In the genomic region with DNA sequence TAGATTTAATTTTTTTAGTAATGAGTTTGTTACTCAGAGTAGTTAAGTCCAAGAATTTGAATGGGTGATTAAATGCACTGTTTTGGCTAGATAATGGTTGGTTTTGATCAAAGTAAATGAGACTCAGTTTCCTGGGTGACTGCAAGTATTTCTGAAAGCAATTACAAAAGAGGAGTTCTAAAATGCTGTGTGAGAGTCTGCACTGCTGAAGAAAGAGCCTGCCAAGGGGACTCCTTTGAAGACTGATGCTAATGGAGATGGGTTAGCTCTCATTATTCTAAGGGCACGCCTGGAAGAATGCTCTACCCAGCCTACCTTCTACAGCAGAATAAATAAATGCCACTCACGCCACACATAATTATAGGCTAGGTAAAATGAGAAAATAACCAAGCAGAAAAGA, we compare ENCODE assay signal across 16 mouse cellular contexts.
DNase-seq lines count a peak whose midpoint lies in the region; ATAC-seq lines count a peak whose summit lies in the region.
"Had no signal": no experiment of that assay in that cellular context is flagged by ENCODE, and none has a peak within 500 bp of the region (broad histone marks: within the 10 kb centered on the region; RNA-seq: fewer than 3 reads in every experiment).

No protein-coding gene starts in this region.

- peak; percentile 81 for ATAC-seq in neural tube, embryonic 11.5 days (ENCODE audit: insufficient read depth, low FRiP score, low TSS enrichment)
- peak; percentile 91 for ATAC-seq in midbrain, embryonic 13.5 days

- DNase-seq in neural tube, embryonic 11.5 days (ENCODE audit: low spot score), result no peak
- DNase-seq in neural tube, embryonic 10.5 days (ENCODE audit: extremely low spot score, low spot score), result no peak
- DNase-seq in hindbrain, embryonic 10.5 days (ENCODE audit: low spot score), result no peak
- DNase-seq in urinary bladder, postnatal 14 days (ENCODE audit: low spot score), result no peak
- no peak for DNase-seq in cerebellum, adult 9-11 months
- no peak for DNase-seq in kidney, postnatal 4 days
- DNase-seq: cerebellum, adult 2 months; left cerebral cortex, postnatal 4 days; liver, embryonic 13.5 days; retina, postnatal 1 day; spleen, adult 18-20 months had no signal

- no peaks in the 10 kb centered on the region; the same call in 1 of the 2 replicates for H3K4me1 ChIP-seq in neural tube, embryonic 11.5 days (ENCODE audit: control insufficient read depth, insufficient read depth, low read length)
- H3K4me1 ChIP-seq in hindbrain, embryonic 10.5 days (replicated peaks), result peaks cover 28% of the 10 kb centered on the region
- H3K4me1 ChIP-seq in midbrain, embryonic 13.5 days (replicated peaks), result peaks cover 21% of the 10 kb centered on the region
- H3K4me1 ChIP-seq: embryonic facial prominence, embryonic 12.5 days; heart, embryonic 15.5 days; liver, embryonic 13.5 days had no signal

- H3K27ac ChIP-seq in neural tube, embryonic 11.5 days (ENCODE audit: low read depth, low read length), result no peak overlapping the region
- 0 out of 2 replicates have a peak overlapping the region, but pooled peaks have one; percentile 74 for H3K27ac ChIP-seq in hindbrain, embryonic 10.5 days
- peak overlapping the region; percentile 76; the same call in 1 of the 2 replicates for H3K27ac ChIP-seq in midbrain, embryonic 13.5 days
- H3K27ac ChIP-seq: embryonic facial prominence, embryonic 12.5 days; heart, embryonic 15.5 days; liver, embryonic 13.5 days had no signal

- H3K36me3 ChIP-seq in neural tube, embryonic 11.5 days (ENCODE audit: control insufficient read depth, insufficient read depth, low read length), result no peaks in the 10 kb centered on the region
- H3K36me3 ChIP-seq in hindbrain, embryonic 10.5 days, result peaks cover 15% of the 10 kb centered on the region
- H3K36me3 ChIP-seq in midbrain, embryonic 13.5 days, result peaks cover 13% of the 10 kb centered on the region
- H3K36me3 ChIP-seq: embryonic facial prominence, embryonic 12.5 days; heart, embryonic 15.5 days had no signal

- no peaks in the 10 kb centered on the region for H3K9me3 ChIP-seq in neural tube, embryonic 11.5 days (ENCODE audit: control insufficient read depth, low read length)
- H3K9me3 ChIP-seq in hindbrain, embryonic 10.5 days, result peaks cover under 1% of the 10 kb centered on the region; the same call in 1 of the 2 replicates
- H3K9me3 ChIP-seq in midbrain, embryonic 13.5 days, result no peaks in the 10 kb centered on the region
- H3K9me3 ChIP-seq: embryonic facial prominence, embryonic 12.5 days; G1E; heart, embryonic 15.5 days; liver, embryonic 13.5 days had no signal

- no peak overlapping the region for H3K4me3 ChIP-seq in neural tube, embryonic 11.5 days (ENCODE audit: low read depth, low read length)
- no peak overlapping the region for H3K4me3 ChIP-seq in hindbrain, embryonic 10.5 days
- no peak overlapping the region for H3K4me3 ChIP-seq in midbrain, embryonic 13.5 days (replicated peaks)
- H3K4me3 ChIP-seq: embryonic facial prominence, embryonic 12.5 days; heart, embryonic 15.5 days; liver, embryonic 13.5 days; myocyte had no signal

- H3K9ac ChIP-seq in neural tube, embryonic 11.5 days (ENCODE audit: low read length), result no peak overlapping the region
- no peak overlapping the region for H3K9ac ChIP-seq in midbrain, embryonic 13.5 days (replicated peaks)
- H3K9ac ChIP-seq: embryonic facial prominence, embryonic 12.5 days; heart, embryonic 15.5 days; liver, embryonic 13.5 days had no signal

- WGBS in neural tube, embryonic 11.5 days, result 28% methylated on average over 2 of the region's 2 CpGs
- 22% methylated on average over 2 of the region's 2 CpGs for WGBS in hindbrain, embryonic 10.5 days
- WGBS in midbrain, embryonic 13.5 days, result 6% methylated on average over 2 of the region's 2 CpGs

- H3K4me2 ChIP-seq in neural tube, embryonic 11.5 days (ENCODE audit: low read depth), result no peak overlapping the region
- peak overlapping the region; percentile 33; the same call in 1 of the 2 replicates for H3K4me2 ChIP-seq in midbrain, embryonic 13.5 days (replicated peaks)
- H3K4me2 ChIP-seq: embryonic facial prominence, embryonic 12.5 days; heart, embryonic 15.5 days; liver, embryonic 13.5 days had no signal

- H3K27me3 ChIP-seq in neural tube, embryonic 11.5 days (ENCODE audit: control insufficient read depth, insufficient read depth, low read length), result no peaks in the 10 kb centered on the region
- H3K27me3 ChIP-seq in hindbrain, embryonic 10.5 days (ENCODE audit: insufficient read depth, poor library complexity, severe bottlenecking), result no peaks in the 10 kb centered on the region
- H3K27me3 ChIP-seq in midbrain, embryonic 13.5 days, result no peaks in the 10 kb centered on the region
- H3K27me3 ChIP-seq: embryonic facial prominence, embryonic 12.5 days; heart, embryonic 15.5 days; liver, embryonic 13.5 days had no signal
